Mouse (Mus musculus): ENCODE measurements around the gene Ddx46.

The Ddx46 gene

DNA sequence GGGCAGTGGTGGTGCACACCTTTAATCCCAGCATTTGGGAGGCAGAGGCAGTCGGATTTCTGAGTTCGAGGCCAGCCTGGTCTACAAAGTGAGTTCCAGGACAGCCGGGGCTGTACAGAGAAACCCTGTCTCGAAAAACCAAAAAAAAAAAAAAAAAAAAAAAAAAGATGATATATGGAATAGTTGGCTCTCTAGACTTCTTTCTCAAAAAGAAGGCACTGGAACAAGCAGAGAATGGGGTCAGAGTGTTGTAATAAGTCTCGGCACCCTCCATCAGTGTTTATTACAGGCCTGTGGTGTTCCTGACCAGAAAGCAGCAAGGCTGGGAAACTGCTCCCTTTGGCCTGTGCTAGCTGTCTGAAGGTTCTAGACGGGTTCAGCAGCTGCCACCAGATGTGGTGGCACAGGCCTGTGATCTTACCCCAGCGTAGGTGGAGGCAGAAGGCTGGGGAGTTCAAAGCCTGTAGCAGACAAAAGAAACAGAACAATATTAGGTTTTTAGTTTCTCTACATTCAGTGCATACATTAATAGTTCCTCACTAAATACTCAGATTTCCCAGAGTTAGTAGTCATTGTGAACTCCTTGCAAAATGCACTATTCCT is 81.2 kb downstream of the Ddx46 start:
- ATAC-seq (ENCODE audit: insufficient number of reproducible peaks, low FRiP score, low TSS enrichment) = no peak

DNA sequence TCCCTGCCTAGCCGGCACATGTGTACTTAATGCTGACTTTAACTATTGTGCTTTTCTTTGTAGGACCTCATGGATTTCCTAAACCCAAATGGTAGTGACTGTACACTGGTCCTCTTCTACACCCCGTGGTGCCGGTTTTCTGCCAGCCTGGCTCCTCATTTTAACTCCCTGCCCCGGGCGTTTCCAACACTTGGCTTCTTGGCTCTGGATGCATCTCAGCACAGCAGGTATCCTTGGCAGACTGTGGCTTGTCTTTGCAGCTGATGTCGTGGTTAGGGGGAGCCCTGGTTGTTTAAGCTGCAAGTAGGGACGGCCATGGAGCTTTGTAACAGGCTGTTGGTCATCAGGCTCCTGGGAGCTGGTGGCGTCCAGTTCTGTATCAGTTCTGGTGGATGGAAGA is 86.7 kb downstream of the Ddx46 start:
- peak; percentile 38; the same call in 1 of the 2 replicates for ATAC-seq (ENCODE audit: insufficient number of reproducible peaks, low FRiP score, low TSS enrichment)

DNA sequence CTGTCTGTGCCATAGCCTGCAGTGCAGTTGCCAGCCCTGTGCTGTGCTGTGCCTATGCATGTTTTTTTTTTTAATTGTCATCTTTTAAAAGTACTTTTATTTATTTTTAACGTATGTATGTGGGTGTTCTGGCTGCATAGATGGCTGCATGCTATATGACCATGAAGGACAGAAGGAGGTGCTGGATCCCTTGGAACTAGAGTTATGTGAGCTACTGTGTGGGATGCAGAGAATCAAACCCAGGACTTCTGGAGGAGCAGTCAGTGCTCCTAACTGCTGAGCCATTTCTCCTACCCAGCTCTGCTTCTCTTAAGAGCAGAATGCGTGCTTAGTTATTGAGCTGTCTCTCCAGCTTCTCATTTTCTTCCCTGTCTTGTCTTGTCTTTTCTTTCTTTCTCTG is 87.2 kb downstream of the Ddx46 start:
- ATAC-seq (ENCODE audit: insufficient number of reproducible peaks, low FRiP score, low TSS enrichment) = no peak

DNA sequence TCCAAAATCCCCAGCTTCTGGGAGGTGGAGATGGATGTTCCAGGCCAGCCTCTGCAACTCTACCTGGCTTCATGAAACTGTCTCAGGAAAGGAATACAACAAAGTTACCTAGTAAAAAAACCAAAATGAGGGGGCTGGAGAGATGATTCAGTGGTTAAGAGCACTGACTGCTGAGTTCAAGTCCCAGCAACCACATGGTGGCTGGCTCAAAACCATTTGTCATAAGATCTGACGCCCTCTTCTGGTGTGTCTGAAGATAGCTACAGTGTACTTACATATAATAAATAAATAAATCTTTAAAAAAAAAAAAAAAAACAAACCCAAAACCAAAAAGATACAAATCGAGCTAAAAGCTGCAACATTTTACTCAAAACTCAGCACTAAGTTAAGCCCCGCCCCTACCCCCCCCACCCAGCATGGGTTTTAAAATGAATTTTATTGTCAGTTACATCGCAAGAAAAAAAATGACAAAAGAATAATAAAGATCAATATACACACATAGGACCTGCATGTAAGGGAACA is 91.8 kb downstream of the Ddx46 start:
- no peak for ATAC-seq (ENCODE audit: insufficient number of reproducible peaks, low FRiP score, low TSS enrichment)

DNA sequence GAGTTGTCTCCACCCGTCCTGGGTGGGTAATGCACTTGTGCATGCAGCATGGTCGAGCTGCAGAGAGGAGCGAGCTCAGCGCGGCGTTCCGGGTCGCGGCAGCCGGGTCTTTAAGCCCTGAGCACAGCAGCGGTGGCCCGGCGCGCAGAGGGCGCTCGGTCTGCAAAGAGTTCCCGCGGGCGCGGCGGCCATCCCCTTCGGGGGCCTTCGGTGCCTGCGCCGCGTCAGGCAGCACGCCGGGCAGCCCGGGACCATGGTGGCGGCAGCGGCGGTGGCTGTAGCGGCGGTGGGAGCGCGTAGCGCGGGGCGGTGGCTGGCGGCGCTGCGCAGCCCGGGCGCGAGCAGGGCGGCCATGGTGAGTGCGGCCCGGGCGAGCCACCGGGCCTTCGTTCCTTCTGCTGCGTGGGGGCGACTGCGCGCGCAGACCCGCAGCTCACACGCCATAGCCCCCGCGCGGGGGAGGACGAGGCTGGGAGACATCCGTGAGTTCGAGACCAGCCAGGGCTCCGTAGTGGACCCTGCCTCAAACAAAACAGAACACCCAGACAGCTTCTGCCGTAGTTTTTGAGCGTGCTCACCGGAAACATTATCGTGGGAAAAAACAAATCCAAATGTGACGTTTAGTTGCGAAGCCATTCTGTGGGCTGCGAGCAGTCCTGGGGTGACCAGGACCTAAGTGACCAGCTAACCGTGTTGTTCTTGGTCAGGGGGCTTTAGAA is 92.5 kb downstream of the Ddx46 start, which contains the start of gene Pcbd2:
Gene Pcbd2 (plus strand): TSS at position 249 of the 719 bp plus-strand sequence.
- ATAC-seq (ENCODE audit: insufficient number of reproducible peaks, low FRiP score, low TSS enrichment) = peak; percentile 71

DNA sequence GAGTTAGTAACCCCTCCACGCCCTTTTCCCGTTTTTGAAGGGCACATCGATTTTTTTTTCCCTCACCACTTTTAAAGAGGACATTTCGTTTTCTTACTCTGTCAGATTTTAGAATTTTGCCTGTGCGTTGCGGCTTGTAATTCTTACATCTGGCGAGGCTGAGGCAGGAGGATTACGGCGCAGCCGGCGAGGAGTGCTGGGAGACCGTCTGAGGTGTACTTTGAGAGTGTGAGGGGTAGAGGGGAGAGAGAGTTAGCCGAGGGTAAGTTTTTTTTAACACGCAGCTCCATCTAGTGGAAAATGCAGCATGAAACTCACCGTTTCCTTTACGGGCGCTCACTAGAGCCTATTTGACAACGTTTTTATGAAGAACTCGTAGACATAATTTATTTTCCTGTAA is 93.0 kb downstream of the Ddx46 start:
- peak; percentile 72; the same call in 1 of the 2 replicates for ATAC-seq (ENCODE audit: insufficient number of reproducible peaks, low FRiP score, low TSS enrichment)

DNA sequence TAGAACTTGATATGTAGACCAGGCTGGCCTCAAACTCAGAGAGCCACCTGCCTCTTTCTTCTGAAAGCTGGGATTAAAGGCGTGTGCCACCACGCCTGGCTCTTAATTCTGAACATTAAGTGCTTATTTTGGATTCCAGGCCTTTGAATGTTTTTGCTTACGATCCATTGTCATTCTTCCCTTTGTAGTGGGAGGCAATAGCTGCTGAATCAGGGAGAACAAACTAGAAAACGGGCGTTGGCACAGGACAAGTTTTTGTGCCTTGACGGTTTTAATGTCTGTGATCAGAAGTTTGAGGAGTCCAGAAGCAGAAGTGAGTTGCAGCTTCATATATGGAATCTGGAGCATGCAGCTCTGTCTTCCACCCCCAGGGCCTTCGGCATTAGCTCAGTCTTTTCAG is 95.9 kb downstream of the Ddx46 start:
- no peak for ATAC-seq (ENCODE audit: insufficient number of reproducible peaks, low FRiP score, low TSS enrichment)
